Mouse (Mus musculus): ENCODE measurements around the gene Gcn1l1. TPM values are rescaled to one million over a fixed set of nuclear protein-coding genes. Genes with fewer than 3 reads are reported as not detected.

Gcn1l1 gene
- polyA plus RNA-seq, 1 experiment from 2014 or later = 15.0 TPM

- Histone ChIP-seq H3K9ac (no peak overlapping the region), H3K27ac (replicated peaks) (peak overlapping the region; percentile 66), H3K4me1 (replicated peaks) (peaks cover 91% of the 10 kb centered on the region), H3K36me3 (replicated peaks) (no peaks in the 10 kb centered on the region), H3K9me3 (replicated peaks) (no peaks in the 10 kb centered on the region), H3K4me3 (replicated peaks) (peak overlapping the region; percentile 10; the same call in 1 of the 2 replicates), H3K4me2 (peak overlapping the region; percentile 43), H3K27me3 (peaks cover 3% of the 10 kb centered on the region; the same call in 1 of the 2 replicates)
- no peak for ATAC-seq (ENCODE audit: insufficient read depth)
- 16% methylated on average over 8 of the region's 8 CpGs for WGBS (ENCODE audit: insufficient replicate concordance)
These were observed 30.2 kb upstream of the Gcn1l1 start for GRCm38 (mm10) chr5:115534856-115535255.

GRCm38 (mm10) chr5:115535635-115536034, 29.4 kb upstream of the Gcn1l1 start:
- no peak for ATAC-seq (ENCODE audit: insufficient read depth)
- Histone ChIP-seq H3K9me3 (replicated peaks) (no peaks in the 10 kb centered on the region), H3K36me3 (replicated peaks) (no peaks in the 10 kb centered on the region), H3K9ac (no peak overlapping the region), H3K27me3 (peaks cover 3% of the 10 kb centered on the region; the same call in 1 of the 2 replicates), H3K4me3 (replicated peaks) (no peak overlapping the region; the same call in 1 of the 2 replicates), H3K4me2 (peak overlapping the region; percentile 43), H3K4me1 (replicated peaks) (peaks cover 83% of the 10 kb centered on the region), H3K27ac (replicated peaks) (peak overlapping the region; percentile 66)
- whole genome bisulfite sequencing (ENCODE audit: insufficient replicate concordance) = 16% methylated on average over 7 of the region's 7 CpGs

GRCm38 (mm10) chr5:115538017-115538692, 26.9 kb upstream of the Gcn1l1 start:
- Histone ChIP-seq H3K9me3 (replicated peaks) (no peaks in the 10 kb centered on the region), H3K4me1 (replicated peaks) (peaks cover 80% of the 10 kb centered on the region), H3K4me2 (peak overlapping the region; percentile 32), H3K27me3 (peaks cover 3% of the 10 kb centered on the region; the same call in 1 of the 2 replicates), H3K36me3 (replicated peaks) (no peaks in the 10 kb centered on the region), H3K4me3 (replicated peaks) (no peak overlapping the region), H3K9ac (no peak overlapping the region), H3K27ac (replicated peaks) (0 out of 2 replicates have a peak overlapping the region, but pooled peaks have one; percentile 33)
- ATAC-seq (ENCODE audit: insufficient read depth) = peak; percentile 3; the same call in 1 of the 2 replicates
- 49% methylated on average over 13 of the region's 13 CpGs for WGBS (ENCODE audit: insufficient replicate concordance)

GRCm38 (mm10) chr5:115538693-115539043, 26.4 kb upstream of the Gcn1l1 start:
- WGBS (ENCODE audit: insufficient replicate concordance) = under 1% methylated on average over 12 of the region's 12 CpGs
- peak; percentile 43 for ATAC-seq (ENCODE audit: insufficient read depth)
- no peak overlapping the region for H3K4me3 ChIP-seq (replicated peaks)
- H3K36me3 ChIP-seq (replicated peaks) = no peaks in the 10 kb centered on the region
- 0 out of 2 replicates have a peak overlapping the region, but pooled peaks have one; percentile 58 for H3K27ac ChIP-seq (replicated peaks)
- H3K9ac ChIP-seq = no peak overlapping the region
- peaks cover 3% of the 10 kb centered on the region; the same call in 1 of the 2 replicates for H3K27me3 ChIP-seq
- peaks cover 80% of the 10 kb centered on the region for H3K4me1 ChIP-seq (replicated peaks)
- H3K4me2 ChIP-seq = peak overlapping the region; percentile 32
- no peaks in the 10 kb centered on the region for H3K9me3 ChIP-seq (replicated peaks)

- no peaks in the 10 kb centered on the region for H3K9me3 ChIP-seq (replicated peaks)
- WGBS (ENCODE audit: insufficient replicate concordance) = 10% methylated on average over 19 of the region's 19 CpGs
- ATAC-seq (ENCODE audit: insufficient read depth) = peak; percentile 15; the same call in 1 of the 2 replicates
- H3K4me2 ChIP-seq = peak overlapping the region; percentile 62
- peak overlapping the region; percentile 85 for H3K27ac ChIP-seq (replicated peaks)
- peak overlapping the region; percentile 39 for H3K4me3 ChIP-seq (replicated peaks)
- H3K4me1 ChIP-seq (replicated peaks) = peaks cover 60% of the 10 kb centered on the region
- H3K27me3 ChIP-seq = no peaks in the 10 kb centered on the region
- peaks cover 34% of the 10 kb centered on the region for H3K36me3 ChIP-seq (replicated peaks)
- H3K9ac ChIP-seq = peak overlapping the region; percentile 30; the same call in 1 of the 2 replicates
These were observed 22.2 kb upstream of the Gcn1l1 start for GRCm38 (mm10) chr5:115542635-115543384.

GRCm38 (mm10) chr5:115543509-115544253, 21.4 kb upstream of the Gcn1l1 start:
- Histone ChIP-seq H3K9ac (no peak overlapping the region; the same call in 1 of the 2 replicates), H3K4me1 (replicated peaks) (peaks cover 52% of the 10 kb centered on the region)
- WGBS (ENCODE audit: insufficient replicate concordance) = 38% methylated on average over 17 of the region's 17 CpGs

GRCm38 (mm10) chr5:115544655-115545185, 20.3 kb upstream of the Gcn1l1 start:
- Histone ChIP-seq H3K4me3 (replicated peaks) (peak overlapping the region; percentile 5; the same call in 1 of the 2 replicates), H3K27ac (replicated peaks) (peak overlapping the region; percentile 85; the same call in 1 of the 2 replicates), H3K27me3 (no peaks in the 10 kb centered on the region), H3K9me3 (replicated peaks) (no peaks in the 10 kb centered on the region), H3K9ac (no peak overlapping the region), H3K4me1 (replicated peaks) (peaks cover 42% of the 10 kb centered on the region), H3K4me2 (peak overlapping the region; percentile 62), H3K36me3 (replicated peaks) (peaks cover 51% of the 10 kb centered on the region)
- ATAC-seq (ENCODE audit: insufficient read depth) = no peak
- WGBS (ENCODE audit: insufficient replicate concordance) = 50% methylated on average over 18 of the region's 18 CpGs

More at GRCm38 (mm10) chr5:115543509-115544253, 21.4 kb upstream of the Gcn1l1 start:
- H3K36me3 ChIP-seq (replicated peaks) = peaks cover 43% of the 10 kb centered on the region
- H3K27me3 ChIP-seq = no peaks in the 10 kb centered on the region
- ATAC-seq (ENCODE audit: insufficient read depth) = peak; percentile 77
- H3K4me2 ChIP-seq = peak overlapping the region; percentile 62
- H3K27ac ChIP-seq (replicated peaks) = peak overlapping the region; percentile 85
- H3K4me3 ChIP-seq (replicated peaks) = peak overlapping the region; percentile 39
- H3K9me3 ChIP-seq (replicated peaks) = no peaks in the 10 kb centered on the region

- Histone ChIP-seq H3K4me3 (replicated peaks) (no peak overlapping the region), H3K4me1 (replicated peaks) (peaks cover 41% of the 10 kb centered on the region), H3K27me3 (no peaks in the 10 kb centered on the region), H3K27ac (replicated peaks) (no peak overlapping the region), H3K36me3 (replicated peaks) (peaks cover 60% of the 10 kb centered on the region), H3K9ac (no peak overlapping the region), H3K9me3 (replicated peaks) (no peaks in the 10 kb centered on the region), H3K4me2 (no peak overlapping the region)
- no peak for ATAC-seq (ENCODE audit: insufficient read depth)
- 80% methylated on average over 14 of the region's 14 CpGs for WGBS (ENCODE audit: insufficient replicate concordance)
These were observed 19.4 kb upstream of the Gcn1l1 start for GRCm38 (mm10) chr5:115545636-115546035.

GRCm38 (mm10) chr5:115546536-115546935, 18.5 kb upstream of the Gcn1l1 start:
- Histone ChIP-seq H3K4me2 (no peak overlapping the region), H3K27ac (replicated peaks) (no peak overlapping the region), H3K27me3 (no peaks in the 10 kb centered on the region), H3K4me1 (replicated peaks) (peaks cover 33% of the 10 kb centered on the region), H3K9ac (no peak overlapping the region), H3K4me3 (replicated peaks) (no peak overlapping the region), H3K9me3 (replicated peaks) (no peaks in the 10 kb centered on the region), H3K36me3 (replicated peaks) (peaks cover 62% of the 10 kb centered on the region)
- WGBS (ENCODE audit: insufficient replicate concordance) = 80% methylated on average over 11 of the region's 11 CpGs
- ATAC-seq (ENCODE audit: insufficient read depth) = no peak

- no peaks in the 10 kb centered on the region for H3K9me3 ChIP-seq (replicated peaks)
- 69% methylated on average over 6 of the region's 6 CpGs for WGBS (ENCODE audit: insufficient replicate concordance)
- no peak overlapping the region for H3K27ac ChIP-seq (replicated peaks)
- H3K36me3 ChIP-seq (replicated peaks) = peaks cover 67% of the 10 kb centered on the region
- no peak overlapping the region for H3K9ac ChIP-seq
- H3K4me1 ChIP-seq (replicated peaks) = peaks cover 30% of the 10 kb centered on the region
- no peaks in the 10 kb centered on the region for H3K27me3 ChIP-seq
- no peak overlapping the region for H3K4me2 ChIP-seq
- no peak overlapping the region for H3K4me3 ChIP-seq (replicated peaks)
- no peak for ATAC-seq (ENCODE audit: insufficient read depth)
These were observed 18.0 kb upstream of the Gcn1l1 start for GRCm38 (mm10) chr5:115547014-115547413.

Measured in liver, embryonic 15.5 days (tissue).